Mouse (Mus musculus) CH12.LX (cell line): ENCODE measurements around the gene Nxpe3. TPM values are rescaled to one million over a fixed set of nuclear protein-coding genes. Genes with fewer than 3 reads are reported as not detected.

Experiments
- DNase-seq: peaks from one replicate; pipeline ENCODE4 v3.0.0-alpha.2; 2013; ENCODE audit errors: extremely low read depth
- H3K27ac ChIP-seq: 2 replicates; pipeline ENCODE4 v1.5.1; 2012; ENCODE audit warnings: low read depth, mild to moderate bottlenecking, control low read depth, moderate library complexity; ENCODE audit not compliant: insufficient read depth
- H3K27me3 ChIP-seq: replicated peaks from 2 replicates; pipeline ENCODE3; 2012; ENCODE audit warnings: inconsistent platforms
- H3K36me3 ChIP-seq, 2 experiments: replicated peaks in 1 of 2; 2 replicates each; pipeline versions ENCODE3 to v1.6.1; 2012; ENCODE audit warnings: inconsistent platforms in 1 of 2, low read length in 1 of 2, mild to moderate bottlenecking in 1 of 2, mixed read lengths in 1 of 2, moderate library complexity in 1 of 2; ENCODE audit not compliant: control insufficient read depth in 1 of 2, insufficient read depth in 1 of 2
- H3K4me1 ChIP-seq, 2 experiments: 2 replicates each; pipeline ENCODE4 v1.6.1; 2012; ENCODE audit warnings: inconsistent platforms in 1 of 2, moderate library complexity in 1 of 2; ENCODE audit not compliant: insufficient read depth in 2 of 2, control insufficient read depth in 1 of 2
- H3K4me2 ChIP-seq: 2 replicates; pipeline ENCODE4 v1.6.1; 2012; ENCODE audit warnings: low read depth, mild to moderate bottlenecking, control low read depth; ENCODE audit not compliant: poor library complexity, insufficient read depth, severe bottlenecking
- H3K4me3 ChIP-seq, 3 experiments: fragments of 150-350 bp in 1 of 3; sonication (generic) in 1 of 3; replicated peaks in 1 of 3; 2 replicates each; pipeline versions ENCODE3 to v1.5.1; 2011 to 2012; ENCODE audit warnings: low read depth in 2 of 3, low read length in 2 of 3, mild to moderate bottlenecking in 2 of 3, moderate library complexity in 2 of 3, control low read depth in 1 of 3, improper control_type of control experiment in 1 of 3, inconsistent platforms in 1 of 3, mixed read lengths in 1 of 3; ENCODE audit not compliant: poor library complexity in 1 of 3
- H3K79me2 ChIP-seq: replicated peaks from 2 replicates; pipeline ENCODE4 v1.6.1; 2012; ENCODE audit warnings: mild to moderate bottlenecking, moderate library complexity; ENCODE audit not compliant: control insufficient read depth, poor library complexity, insufficient read depth, severe bottlenecking; ENCODE audit errors: extremely low read depth
- H3K9ac ChIP-seq: 2 replicates; pipeline ENCODE4 v1.6.1; 2012; ENCODE audit warnings: low read depth, mild to moderate bottlenecking, control low read depth, moderate library complexity; ENCODE audit not compliant: insufficient read depth
- H3K9me3 ChIP-seq: replicated peaks from 2 replicates; pipeline ENCODE3; 2012; ENCODE audit warnings: low read length, inconsistent platforms, mixed read lengths
- CHD1 ChIP-seq: IDR thresholded peaks from 2 replicates; pipeline ENCODE4 v1.6.1; 2012; ENCODE audit warnings: low read depth, low read length, improper control_type of control experiment, inconsistent platforms
- CHD2 ChIP-seq: IDR thresholded peaks from 2 replicates; pipeline ENCODE4 v1.6.1; 2011; ENCODE audit warnings: low read length, improper control_type of control experiment
- CTCF ChIP-seq, 2 experiments: IDR thresholded peaks in 1 of 2; conservative IDR thresholded peaks in 1 of 2; 2 replicates each; pipeline ENCODE4 v1.5.1; 2011 to 2012; ENCODE audit warnings: low read depth in 2 of 2, low read length in 2 of 2, improper control_type of control experiment in 1 of 2, inconsistent platforms in 1 of 2, mild to moderate bottlenecking in 1 of 2, moderate library complexity in 1 of 2
- NELFE ChIP-seq: IDR thresholded peaks from 2 replicates; pipeline ENCODE4 v1.6.1; 2011; ENCODE audit warnings: low read depth, low read length, improper control_type of control experiment
- POLR2A ChIP-seq: IDR thresholded peaks from 2 replicates; pipeline ENCODE4 v1.6.1; 2011; ENCODE audit warnings: low read depth, mild to moderate bottlenecking, improper control_type of control experiment, low read length
- POLR2AphosphoS2 ChIP-seq: IDR thresholded peaks from 2 replicates; pipeline ENCODE4 v1.6.1; 2011; ENCODE audit warnings: low read depth, low read length, improper control_type of control experiment
- SIN3A ChIP-seq: IDR thresholded peaks from 2 replicates; pipeline ENCODE4 v1.6.1; 2012; ENCODE audit warnings: low read length, improper control_type of control experiment, inconsistent platforms
- ZMIZ1 ChIP-seq: IDR thresholded peaks from 2 replicates; pipeline ENCODE4 v1.6.1; 2012; ENCODE audit warnings: low read depth, mild to moderate bottlenecking, inconsistent platforms, low read length, improper control_type of control experiment
- dilution Hi-C: fragments of 300-500 bp; cut with MboI; formaldehyde crosslinking; loops from 2 replicates; pipeline ENCODE4 v1.14.3; 2020; ENCODE audit warnings: low sequenced_read_pairs; ENCODE audit not compliant: extremely low pct_unique_long_range_greater_than_20kb, extremely low pct_ligation_motif_present
- in situ Hi-C: fragments of 300-500 bp; cut with MboI; formaldehyde crosslinking; loops from 3 replicates; pipeline ENCODE4 v1.14.3; 2019; ENCODE audit warnings: low sequenced_read_pairs, low pct_ligation_motif_present, low pct_unique_long_range_greater_than_20kb, mixed read lengths
- polyA plus RNA-seq: library from polyadenylated mRNA; unstranded; fragments of >175 nt; gene quantifications from 2 replicates; pipeline ENCODE4 v1.2.1, GENCODE M21; 2012; ENCODE audit warnings: low read depth; ENCODE audit not compliant: insufficient read length
- total RNA-seq, 2 experiments: library from RNA; depleted of rRNA; stranded (reverse); fragments of 300-350 nt in 1 of 2; fragments of >200 nt in 1 of 2; gene quantifications; 2 replicates each; pipeline ENCODE4 v1.2.3; 2012 to 2014

The Nxpe3 gene
- total and polyA plus RNA-seq, 3 experiments = 5.4 to 12.3 (median 10.6) TPM

DNA sequence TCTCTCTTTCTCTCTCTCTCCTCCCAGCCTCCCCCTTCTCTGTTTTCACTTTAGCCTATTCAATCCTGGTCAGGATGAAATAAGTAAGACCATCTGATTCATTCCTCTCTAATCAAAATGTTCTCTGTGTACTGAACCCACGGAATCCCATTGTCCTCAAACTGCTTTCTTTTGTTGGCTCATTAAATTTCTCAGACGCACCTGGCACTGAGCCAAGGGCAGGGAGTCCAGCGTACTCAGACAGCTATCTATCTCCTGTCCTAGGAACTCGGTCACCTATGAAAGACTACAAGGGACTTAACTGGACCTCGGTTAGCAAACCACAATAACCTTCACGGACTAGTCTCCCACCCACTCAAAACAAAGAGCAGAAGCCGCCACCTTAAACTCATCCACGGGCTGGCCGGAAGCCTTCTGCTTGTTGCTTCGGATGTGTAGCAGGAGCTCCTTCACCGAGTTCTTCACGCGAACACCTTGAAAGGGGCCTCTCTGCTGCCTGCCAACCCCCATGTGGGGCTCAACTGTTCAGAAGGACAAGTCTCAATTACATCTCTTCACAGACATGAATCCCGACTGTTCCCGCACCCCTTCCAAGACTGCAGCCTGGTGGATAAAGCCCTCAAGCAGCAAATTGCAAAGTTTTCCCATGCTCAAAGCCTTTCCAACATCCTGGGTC lies 75.8 kb downstream of the Nxpe3 start:
- Histone ChIP-seq H3K9ac (peak overlapping the region; percentile 76), H3K27me3 (no peaks in the 10 kb centered on the region), H3K4me2 (peak overlapping the region; percentile 57), H3K4me1 (peaks cover 6 to 57% of the 10 kb centered on the region in 2 experiments), H3K36me3 (peaks cover 38 to 58% of the 10 kb centered on the region in 2 experiments), H3K27ac (no peak overlapping the region), H3K4me3 (peak overlapping the region; percentile 92 to 99 (median 95)), H3K9me3 (no peaks in the 10 kb centered on the region), H3K79me2 (peaks cover 77% of the 10 kb centered on the region)
- in situ Hi-C loops = no loop called here
- TF ChIP-seq CHD1 (peak; percentile 8; the same call in 1 of the 2 replicates), POLR2A (no peak)
- dilution Hi-C loops = no loop called here
- no peak for DNase-seq

- in situ Hi-C loops (no loop called here), dilution Hi-C loops (no loop called here)
- no peaks in the 10 kb centered on the region for H3K9me3 ChIP-seq
- H3K4me2 ChIP-seq = no peak overlapping the region
- H3K9ac ChIP-seq = no peak overlapping the region
- TF ChIP-seq POLR2A = peak; percentile 26; the same call in 1 of the 2 replicates
- peak; percentile 18; the same call in 1 of the 2 replicates for TF ChIP-seq ZMIZ1
- no peak for TF ChIP-seq SIN3A
- peak; percentile 18; the same call in 1 of the 2 replicates for TF ChIP-seq CHD2
- TF ChIP-seq NELFE = no peak
- no peak for DNase-seq
- peaks cover 8 to 57% of the 10 kb centered on the region in 2 experiments for H3K4me1 ChIP-seq
- no peak overlapping the region for H3K4me3 ChIP-seq
- no peaks in the 10 kb centered on the region for H3K27me3 ChIP-seq
- H3K79me2 ChIP-seq = peaks cover 65% of the 10 kb centered on the region
- peaks cover 49 to 70% of the 10 kb centered on the region in 2 experiments for H3K36me3 ChIP-seq
- no peak overlapping the region for H3K27ac ChIP-seq
These were observed 77.2 kb downstream of the Nxpe3 start for GRCm38 (mm10) chr16:55817717-55818515.

DNA sequence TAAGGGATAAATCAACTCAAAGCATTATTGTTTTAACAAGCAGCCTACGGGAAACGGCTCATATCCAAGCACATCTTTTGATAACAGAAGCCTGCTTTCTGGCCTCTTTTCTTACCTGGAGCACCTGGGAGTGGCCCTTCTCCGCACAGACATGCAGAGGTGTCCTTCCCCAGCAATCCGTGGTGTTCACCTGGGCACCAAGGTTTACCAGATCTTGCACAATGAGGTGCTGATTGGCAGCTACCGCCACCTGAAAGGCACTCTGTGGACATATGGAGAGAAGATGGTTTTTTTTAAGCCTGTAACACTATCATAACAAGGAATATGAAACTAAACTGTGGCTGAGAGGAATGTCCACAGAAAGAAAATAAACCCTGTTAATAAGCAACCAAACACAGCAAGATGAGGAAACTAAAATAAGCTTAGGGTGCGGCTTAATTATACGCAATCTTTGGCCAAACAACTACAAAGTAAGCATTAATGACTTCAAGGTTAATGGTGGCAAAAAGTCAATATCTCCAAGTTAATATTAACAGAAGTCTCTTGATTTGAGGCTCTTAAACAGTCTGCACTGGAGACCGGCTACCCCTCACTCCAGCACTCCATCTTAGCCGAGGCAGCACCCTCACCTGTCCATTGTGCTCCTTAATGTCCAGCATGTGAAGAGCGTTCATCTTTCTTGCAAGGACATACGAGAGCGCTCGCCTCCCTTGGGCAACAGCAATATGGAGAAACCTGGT lies 78.7 kb downstream of the Nxpe3 start:
- H3K9me3 ChIP-seq = no peaks in the 10 kb centered on the region
- no peak overlapping the region for H3K27ac ChIP-seq
- no peak overlapping the region for H3K4me3 ChIP-seq
- dilution Hi-C loops (no loop called here), in situ Hi-C loops (no loop called here)
- H3K79me2 ChIP-seq = peaks cover 57% of the 10 kb centered on the region
- TF ChIP-seq POLR2AphosphoS2 = no peak; the same call in 1 of the 2 replicates
- TF ChIP-seq CTCF (conservative IDR thresholded peaks at IDR 0.05 in 1 of 2, IDR thresholded peaks at IDR 0.05 in 1 of 2; ENCODE audit: low read depth in 2 of 2, low read length in 2 of 2) = no peak
- peaks cover 13 to 70% of the 10 kb centered on the region in 2 experiments for H3K4me1 ChIP-seq
- no peak overlapping the region for H3K9ac ChIP-seq
- H3K4me2 ChIP-seq = no peak overlapping the region
- no peaks in the 10 kb centered on the region for H3K27me3 ChIP-seq
- DNase-seq = no peak
- peaks cover 59 to 84% of the 10 kb centered on the region in 2 experiments for H3K36me3 ChIP-seq
